In the genomic region with DNA sequence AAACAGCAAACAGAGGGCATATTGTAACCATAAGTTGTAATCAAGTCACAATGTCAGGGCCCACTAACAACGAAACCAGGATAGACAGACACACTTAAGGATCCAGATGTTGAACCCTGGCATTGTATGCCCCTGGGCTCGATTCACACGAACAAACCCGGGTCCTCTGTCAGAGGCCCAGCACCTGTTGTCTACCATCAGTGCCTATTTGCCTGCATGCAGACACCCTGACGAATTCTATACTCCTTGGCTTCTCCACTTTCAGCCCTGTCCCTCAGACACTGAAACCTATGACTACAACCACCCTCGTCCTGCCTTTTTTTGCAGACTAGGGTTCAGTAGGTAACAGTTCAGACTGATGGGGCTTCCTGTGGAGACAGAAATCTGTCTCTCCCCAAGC, we compare ENCODE assay signal across 18 mouse cellular contexts.
DNase-seq lines count a peak whose midpoint lies in the region; ATAC-seq lines count a peak whose summit lies in the region.
"Had no signal": no experiment of that assay in that cellular context is flagged by ENCODE, and none has a peak within 500 bp of the region (broad histone marks: within the 10 kb centered on the region; RNA-seq: fewer than 3 reads in every experiment).

No protein-coding gene starts in this region.

- H3K27me3 ChIP-seq in embryonic facial prominence, embryonic 11.5 days (ENCODE audit: control insufficient read depth, insufficient read depth, low read length), result no peaks in the 10 kb centered on the region
- H3K27me3 ChIP-seq in embryonic facial prominence, embryonic 10.5 days (replicated peaks; ENCODE audit: low read depth, poor library complexity, severe bottlenecking), result peaks cover 49% of the 10 kb centered on the region
- H3K27me3 ChIP-seq in intestine, embryonic 15.5 days (replicated peaks), result no peaks in the 10 kb centered on the region
- no peaks in the 10 kb centered on the region for H3K27me3 ChIP-seq in intestine, embryonic 16.5 days (replicated peaks; ENCODE audit: control insufficient read depth, insufficient read depth, low read length)
- H3K27me3 ChIP-seq in limb, embryonic 10.5 days (ENCODE audit: low read depth, poor library complexity, severe bottlenecking), result peaks cover 80% of the 10 kb centered on the region
- H3K27me3 ChIP-seq: lung, embryonic 15.5 days; stomach, embryonic 15.5 days had no signal

- H3K4me1 ChIP-seq in embryonic facial prominence, embryonic 11.5 days (ENCODE audit: control insufficient read depth, insufficient read depth, low read length), result no peaks in the 10 kb centered on the region
- H3K4me1 ChIP-seq in embryonic facial prominence, embryonic 10.5 days, result peaks cover 17% of the 10 kb centered on the region
- H3K4me1 ChIP-seq in intestine, embryonic 15.5 days (replicated peaks), result 0 out of 2 replicates have a peak, but pooled peaks cover 4% of the 10 kb centered on the region
- no peaks in the 10 kb centered on the region for H3K4me1 ChIP-seq in intestine, embryonic 16.5 days (ENCODE audit: control insufficient read depth, insufficient read depth, low read length)
- peaks cover 20% of the 10 kb centered on the region for H3K4me1 ChIP-seq in limb, embryonic 10.5 days
- H3K4me1 ChIP-seq: neural tube, embryonic 12.5 days had no signal

- H3K4me3 ChIP-seq in embryonic facial prominence, embryonic 11.5 days (ENCODE audit: low read depth, low read length), result no peak overlapping the region
- H3K4me3 ChIP-seq in embryonic facial prominence, embryonic 10.5 days, result no peak overlapping the region
- no peak overlapping the region for H3K4me3 ChIP-seq in intestine, embryonic 15.5 days (replicated peaks)
- H3K4me3 ChIP-seq in intestine, embryonic 16.5 days (ENCODE audit: low read length), result no peak overlapping the region
- H3K4me3 ChIP-seq in limb, embryonic 10.5 days, result no peak overlapping the region
- H3K4me3 ChIP-seq: forebrain, embryonic 10.5 days; heart, embryonic 12.5 days; hindbrain, embryonic 10.5 days; layer of hippocampus, adult 2 months; limb, embryonic 15.5 days; lung, embryonic 15.5 days; neural tube, embryonic 12.5 days; stomach, embryonic 15.5 days had no signal

- 0 out of 2 replicates have a peak overlapping the region, but pooled peaks have one; percentile 8 for H3K27ac ChIP-seq in embryonic facial prominence, embryonic 11.5 days (replicated peaks; ENCODE audit: low read depth, low read length)
- no peak overlapping the region for H3K27ac ChIP-seq in embryonic facial prominence, embryonic 10.5 days (replicated peaks)
- no peak overlapping the region for H3K27ac ChIP-seq in intestine, embryonic 15.5 days
- no peak overlapping the region for H3K27ac ChIP-seq in intestine, embryonic 16.5 days (ENCODE audit: low read length)
- peak overlapping the region; percentile 14; the same call in 1 of the 2 replicates for H3K27ac ChIP-seq in limb, embryonic 10.5 days
- H3K27ac ChIP-seq: forebrain, embryonic 10.5 days; hindbrain, embryonic 10.5 days; hindbrain, postnatal 0 days; layer of hippocampus, adult 2 months; limb, embryonic 15.5 days; liver, embryonic 14.5 days; lung, embryonic 15.5 days; neural tube, embryonic 12.5 days had no signal

- H3K4me2 ChIP-seq in embryonic facial prominence, embryonic 11.5 days (ENCODE audit: low read depth, low read length), result no peak overlapping the region
- no peak overlapping the region for H3K4me2 ChIP-seq in intestine, embryonic 15.5 days (replicated peaks)
- no peak overlapping the region for H3K4me2 ChIP-seq in intestine, embryonic 16.5 days (ENCODE audit: low read depth, low read length)
- H3K4me2 ChIP-seq: heart, embryonic 12.5 days; limb, embryonic 15.5 days; lung, embryonic 15.5 days; neural tube, embryonic 12.5 days; stomach, embryonic 15.5 days had no signal

- WGBS in embryonic facial prominence, embryonic 11.5 days, result 49% methylated on average over 6 of the region's 6 CpGs
- 52% methylated on average over 6 of the region's 6 CpGs for WGBS in embryonic facial prominence, embryonic 10.5 days
- 73% methylated on average over 6 of the region's 6 CpGs for WGBS in intestine, embryonic 15.5 days
- WGBS in intestine, embryonic 16.5 days, result 78% methylated on average over 6 of the region's 6 CpGs
- 63% methylated on average over 6 of the region's 6 CpGs for WGBS in limb, embryonic 10.5 days

- no peaks in the 10 kb centered on the region for H3K9me3 ChIP-seq in embryonic facial prominence, embryonic 11.5 days (replicated peaks; ENCODE audit: control insufficient read depth, low read length)
- 0 out of 2 replicates have a peak, but pooled peaks cover 2% of the 10 kb centered on the region for H3K9me3 ChIP-seq in embryonic facial prominence, embryonic 10.5 days
- no peaks in the 10 kb centered on the region for H3K9me3 ChIP-seq in intestine, embryonic 15.5 days
- H3K9me3 ChIP-seq in intestine, embryonic 16.5 days (ENCODE audit: control insufficient read depth, low read length), result no peaks in the 10 kb centered on the region
- H3K9me3 ChIP-seq in limb, embryonic 10.5 days (replicated peaks), result no peaks in the 10 kb centered on the region
- H3K9me3 ChIP-seq: forebrain, embryonic 10.5 days; heart, embryonic 12.5 days; hindbrain, embryonic 10.5 days; limb, embryonic 15.5 days; lung, embryonic 15.5 days; neural tube, embryonic 12.5 days; stomach, embryonic 15.5 days had no signal

- H3K36me3 ChIP-seq in embryonic facial prominence, embryonic 11.5 days (replicated peaks; ENCODE audit: control insufficient read depth, insufficient read depth, low read depth, low read length), result no peaks in the 10 kb centered on the region
- no peaks in the 10 kb centered on the region for H3K36me3 ChIP-seq in embryonic facial prominence, embryonic 10.5 days (replicated peaks)
- H3K36me3 ChIP-seq in intestine, embryonic 15.5 days, result no peaks in the 10 kb centered on the region
- H3K36me3 ChIP-seq in intestine, embryonic 16.5 days (ENCODE audit: control insufficient read depth, insufficient read depth, low read length), result no peaks in the 10 kb centered on the region
- no peaks in the 10 kb centered on the region for H3K36me3 ChIP-seq in limb, embryonic 10.5 days
- H3K36me3 ChIP-seq: forebrain, embryonic 10.5 days; heart, embryonic 12.5 days; hindbrain, embryonic 10.5 days; limb, embryonic 15.5 days; lung, embryonic 15.5 days; neural tube, embryonic 12.5 days; stomach, embryonic 15.5 days had no signal

- DNase-seq in embryonic facial prominence, embryonic 11.5 days (ENCODE audit: low spot score), result no peak
- DNase-seq in embryonic facial prominence, embryonic 10.5 days (ENCODE audit: low spot score), result no peak
- no peak for DNase-seq in limb, embryonic 10.5 days (ENCODE audit: low spot score)
- DNase-seq in skeletal muscle tissue, adult 2 months (ENCODE audit: low read depth, low spot score), result peak; percentile 18
- DNase-seq in lung, postnatal 36 days, result no peak
- DNase-seq: thymus, adult 18-20 months had no signal

- H3K9ac ChIP-seq in embryonic facial prominence, embryonic 11.5 days (replicated peaks; ENCODE audit: low read length), result no peak overlapping the region
- H3K9ac ChIP-seq in intestine, embryonic 15.5 days, result no peak overlapping the region
- no peak overlapping the region for H3K9ac ChIP-seq in intestine, embryonic 16.5 days (ENCODE audit: low read depth, low read length)
- H3K9ac ChIP-seq: heart, embryonic 12.5 days; limb, embryonic 15.5 days; liver, embryonic 14.5 days; lung, embryonic 15.5 days; neural tube, embryonic 12.5 days; stomach, embryonic 15.5 days had no signal

- ATAC-seq in embryonic facial prominence, embryonic 11.5 days (replicated peaks; ENCODE audit: insufficient number of reproducible peaks, low FRiP score, low TSS enrichment, low read depth), result 0 out of 2 replicates have a peak, but pooled peaks have one; percentile 19
- ATAC-seq in intestine, embryonic 15.5 days, result 0 out of 2 replicates have a peak, but pooled peaks have one; percentile 5
- no peak for ATAC-seq in intestine, embryonic 16.5 days

Comparison
In these comparisons a context has a peak if more than half of its experiments do, and no peak if none do; other contexts are left out.
1. H3K27ac ChIP-seq: peak in embryonic facial prominence, embryonic 11.5 days (single experiment) and limb, embryonic 10.5 days (single experiment); none in embryonic facial prominence, embryonic 10.5 days (single experiment), intestine, embryonic 15.5 days (single experiment) and intestine, embryonic 16.5 days (single experiment).